8 mouse cellular contexts compared by ENCODE assay signal in the genomic region with DNA sequence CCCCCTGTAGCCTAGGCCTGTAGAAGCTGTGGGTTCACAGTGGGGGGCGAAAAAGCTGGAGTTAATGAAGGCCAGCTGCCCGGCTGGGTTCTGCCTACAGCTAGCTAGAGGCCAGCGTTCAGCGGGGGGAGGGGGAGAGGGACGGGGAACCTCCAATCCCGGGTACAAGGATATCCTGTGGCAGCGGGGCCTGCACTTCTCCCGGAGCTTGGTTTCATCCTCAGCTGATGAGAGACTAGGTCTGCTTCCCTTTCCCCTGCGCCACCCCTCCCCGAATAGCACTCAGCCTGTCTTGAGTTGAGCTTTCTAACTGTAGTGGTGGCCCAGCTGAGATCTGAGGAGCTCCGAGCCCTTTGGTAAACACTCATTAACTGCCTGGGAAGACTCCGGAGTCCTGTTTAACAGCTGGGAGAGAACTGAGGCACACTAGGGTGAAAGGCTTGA. TPM values are rescaled to one million over a fixed set of nuclear protein-coding genes. Genes with fewer than 3 reads are reported as not detected.
DNase-seq lines count a peak whose midpoint lies in the region; ATAC-seq and TF ChIP-seq lines count a peak whose summit lies in the region.

No protein-coding gene starts in this region.

- no peak for ATAC-seq in midbrain, embryonic 15.5 days (replicated peaks)
- ATAC-seq in erythroid progenitor cell, adult 5-6 weeks (replicated peaks; ENCODE audit: low FRiP score, poor library complexity, severe bottlenecking) = no peak

- no peak overlapping the region; the same call in 1 of the 2 replicates for H3K4me2 ChIP-seq in midbrain, embryonic 15.5 days

- peak overlapping the region; percentile 54; the same call in 1 of the 2 replicates for H3K27ac ChIP-seq in embryonic fibroblast, embryonic 13.5 days (ENCODE audit: insufficient read depth, low read length)
- peak overlapping the region; percentile 35 for H3K27ac ChIP-seq in midbrain, embryonic 15.5 days

- DNase-seq in adrenal gland, postnatal 10 days = peak; percentile 71
- no peak for DNase-seq in adrenal gland, postnatal 25 days
- peak; percentile 77 for DNase-seq in 3T3-L1 (ENCODE audit: low read depth, low spot score)
- peak; percentile 73 for DNase-seq in kidney, postnatal 14 days
- no peak for DNase-seq in right cerebral cortex, postnatal 25 days

- WGBS in midbrain, embryonic 15.5 days = 10% methylated on average over 12 of the region's 12 CpGs

- TF ChIP-seq CTCF in embryonic fibroblast, embryonic 13.5 days (IDR thresholded peaks at IDR 0.05; ENCODE audit: borderline replicate concordance, insufficient read depth, low read length) = no peak

- peaks cover 32% of the 10 kb centered on the region for H3K4me1 ChIP-seq in embryonic fibroblast, embryonic 13.5 days (ENCODE audit: control insufficient read depth, insufficient read depth, low read length)
- peaks cover 69% of the 10 kb centered on the region for H3K4me1 ChIP-seq in midbrain, embryonic 15.5 days

- no peaks in the 10 kb centered on the region for H3K27me3 ChIP-seq in midbrain, embryonic 15.5 days (replicated peaks)

- no peak for TF ChIP-seq POLR2A in embryonic fibroblast, embryonic 13.5 days (IDR thresholded peaks at IDR 0.05; ENCODE audit: low read depth, low read length)

- H3K9me3 ChIP-seq in midbrain, embryonic 15.5 days = no peaks in the 10 kb centered on the region

- peak overlapping the region; percentile 4; the same call in 1 of the 2 replicates for H3K9ac ChIP-seq in midbrain, embryonic 15.5 days

- no peak overlapping the region for H3K4me3 ChIP-seq in embryonic fibroblast, embryonic 13.5 days (ENCODE audit: insufficient read depth, low read length)
- no peak overlapping the region for H3K4me3 ChIP-seq in midbrain, embryonic 15.5 days

- no peaks in the 10 kb centered on the region for H3K36me3 ChIP-seq in midbrain, embryonic 15.5 days (replicated peaks)

RNA-seq across cellular contexts. Expression of a gene that starts 1.7 kb away (rescaled TPM):
- total RNA-seq in adrenal gland, postnatal 10 days (2021) = 10 to 100 TPM; 26.2 to 34.7 TPM
- total RNA-seq in adrenal gland, postnatal 25 days (2021) = 21.8 and 27.7 TPM in 2 replicates
- 26.8 and 28.2 TPM in 2 replicates for polyA plus RNA-seq in embryonic fibroblast, embryonic 13.5 days (2011; ENCODE audit: insufficient read length, low read depth, missing spikeins)
- polyA plus RNA-seq in midbrain, embryonic 15.5 days (2015; fragmentation: Nextera tagmentation; extraction: Ambion mirVana) = 9.7 and 10.5 TPM in 2 replicates
- total RNA-seq in erythroid progenitor cell, adult 5-6 weeks (2015; ENCODE audit: low replicate concordance) = 4.3 and 18.4 TPM in 2 replicates
- total RNA-seq in erythroid progenitor cell, adult 5-6 weeks (2017; ENCODE audit: low replicate concordance) = 0.51 and 1.4 TPM in 2 replicates

RNA-seq across cellular contexts. Expression of a gene that starts 18.3 kb away (rescaled TPM):
- total RNA-seq in adrenal gland, postnatal 10 days (2021) = 1 to 10 TPM; 3.8 to 6.5 TPM
- total RNA-seq in adrenal gland, postnatal 25 days (2021) = 1.7 and 4.3 TPM in 2 replicates
- 7.4 and 11.8 TPM in 2 replicates for polyA plus RNA-seq in embryonic fibroblast, embryonic 13.5 days (2011; ENCODE audit: insufficient read length, low read depth, missing spikeins)
- polyA plus RNA-seq in midbrain, embryonic 15.5 days (2015; fragmentation: Nextera tagmentation; extraction: Ambion mirVana) = 3.9 and 4.2 TPM in 2 replicates
- total RNA-seq in erythroid progenitor cell, adult 5-6 weeks (2015; ENCODE audit: low replicate concordance) = 72.4 and 84.3 TPM in 2 replicates
- total RNA-seq in erythroid progenitor cell, adult 5-6 weeks (2017; ENCODE audit: low replicate concordance) = 96.1 and 116 TPM in 2 replicates

RNA-seq across cellular contexts. Expression of a gene that starts 56.9 kb away (rescaled TPM):
- under 1 TPM; 0.45 to 0.73 TPM for total RNA-seq in adrenal gland, postnatal 10 days (2021)
- total RNA-seq in adrenal gland, postnatal 25 days (2021) = not detected in 2 replicates
- polyA plus RNA-seq in embryonic fibroblast, embryonic 13.5 days (2011; ENCODE audit: insufficient read length, low read depth, missing spikeins) = not detected in 2 replicates
- polyA plus RNA-seq in midbrain, embryonic 15.5 days (2015; fragmentation: Nextera tagmentation; extraction: Ambion mirVana) = 1.4 and 2.4 TPM in 2 replicates
- total RNA-seq in erythroid progenitor cell, adult 5-6 weeks (2015; ENCODE audit: low replicate concordance) = not detected in 2 replicates
- not detected in 2 replicates for total RNA-seq in erythroid progenitor cell, adult 5-6 weeks (2017; ENCODE audit: low replicate concordance)

Comparison
In these comparisons a context has a peak if more than half of its experiments do, and no peak if none do; other contexts are left out.
1. DNase-seq: peak in adrenal gland, postnatal 10 days (single experiment), 3T3-L1 (single experiment) and kidney, postnatal 14 days (single experiment); none in adrenal gland, postnatal 25 days (single experiment) and right cerebral cortex, postnatal 25 days (single experiment).
2. RNA of a gene that starts 18.3 kb away (total RNA-seq): 72.4 to 116 TPM in erythroid progenitor cell, adult 5-6 weeks; 3.8 to 6.5 TPM in adrenal gland, postnatal 10 days and 1.7 to 4.3 TPM in adrenal gland, postnatal 25 days; every median in the first group is over 4 times any median in the second.